Comparison of ENCODE assay signal across 22 mouse cellular contexts in genomic region chr9:4020093-4020492, GRCm38 (mm10).
A peak's percentile ranks its signal among the peaks of the same experiment; 100 is the strongest.
DNase-seq lines count a peak whose midpoint lies in the region; ATAC-seq and TF ChIP-seq lines count a peak whose summit lies in the region.
"Had no signal": no experiment of that assay in that cellular context is flagged by ENCODE, and none has a peak within 500 bp of the region (broad histone marks: within the 10 kb centered on the region; RNA-seq: fewer than 3 reads in every experiment).

No protein-coding gene starts in this region.

- H3K9me3 ChIP-seq in ES-E14 (ENCODE audit: control insufficient read depth, insufficient read depth, low read depth, low read length): peaks cover 9% of the 10 kb centered on the region
- 0 out of 2 replicates have a peak, but pooled peaks cover 2% of the 10 kb centered on the region for H3K9me3 ChIP-seq in heart, embryonic 11.5 days (replicated peaks; ENCODE audit: control insufficient read depth, low read length)
- H3K9me3 ChIP-seq: embryonic facial prominence, embryonic 10.5 days; embryonic facial prominence, embryonic 12.5 days had no signal

- H3K4me2 ChIP-seq in heart, embryonic 11.5 days: no peak overlapping the region
- H3K4me2 ChIP-seq: embryonic facial prominence, embryonic 12.5 days had no signal

- no peak overlapping the region for H3K27ac ChIP-seq in testis, adult 2 months (ENCODE audit: control insufficient read depth, insufficient read depth, low read depth, low read length)
- H3K27ac ChIP-seq in ES-E14 (ENCODE audit: insufficient read depth, low read depth, low read length, poor library complexity, severe bottlenecking): peak overlapping the region; percentile 95
- H3K27ac ChIP-seq in heart, embryonic 11.5 days (ENCODE audit: low read depth, low read length): no peak overlapping the region
- H3K27ac ChIP-seq: embryonic facial prominence, embryonic 10.5 days; embryonic facial prominence, embryonic 12.5 days had no signal

- DNase-seq in testis, postnatal 14 days (ENCODE audit: low spot score): no peak
- no peak for DNase-seq in ES-E14 (ENCODE audit: low read depth, low spot score)
- peak; percentile 90 for DNase-seq in ZHBTc4 (ENCODE audit: low read depth, low spot score)
- no peak for DNase-seq in T-cell, adult 2 months (ENCODE audit: low spot score)
- DNase-seq: adrenal gland, adult 8-10 months; adrenal gland, postnatal 14 days; adrenal gland, postnatal 36 days; B cell, adult 2 months; cerebellum, adult 11-12 months; cerebellum, adult 2 months; cerebellum, adult 9-10 months; cerebellum, postnatal 10 days; cerebellum, postnatal 25 days had no signal

- H3K4me1 ChIP-seq in testis, adult 2 months (ENCODE audit: control insufficient read depth, insufficient read depth, low read length): no peaks in the 10 kb centered on the region
- H3K4me1 ChIP-seq in ES-E14 (ENCODE audit: control insufficient read depth in 2 of 2, insufficient read depth in 2 of 2, low read length in 2 of 2, poor library complexity in 1 of 2): no peaks in the 10 kb centered on the region; a peak in 2 of 4 replicates
- H3K4me1 ChIP-seq in heart, embryonic 11.5 days (ENCODE audit: control insufficient read depth, insufficient read depth, low read length): no peaks in the 10 kb centered on the region
- H3K4me1 ChIP-seq: embryonic facial prominence, embryonic 10.5 days; embryonic facial prominence, embryonic 12.5 days had no signal

- in situ Hi-C loops in ES-E14 (cut with MboI; ENCODE audit: low sequenced_read_pairs in 2 of 2, unreplicated experiment in 2 of 2): no loop called here

- H3K36me3 ChIP-seq in testis, adult 2 months (ENCODE audit: control insufficient read depth, insufficient read depth, low read length): no peaks in the 10 kb centered on the region
- H3K36me3 ChIP-seq in ES-E14 (ENCODE audit: control insufficient read depth, insufficient read depth, low read length, poor library complexity, severe bottlenecking): no peaks in the 10 kb centered on the region
- no peaks in the 10 kb centered on the region for H3K36me3 ChIP-seq in heart, embryonic 11.5 days (ENCODE audit: control insufficient read depth, insufficient read depth, low read length)
- H3K36me3 ChIP-seq: embryonic facial prominence, embryonic 10.5 days; embryonic facial prominence, embryonic 12.5 days had no signal

- ATAC-seq in heart, embryonic 11.5 days (replicated peaks; ENCODE audit: insufficient number of reproducible peaks, low FRiP score, low TSS enrichment): no peak
- ATAC-seq: activated CD4-positive, CD25-positive, alpha-beta regulatory T cell, adult 4 months; CD4-positive, CD25-positive, alpha-beta regulatory T cell, adult 4 months; forebrain, embryonic 14.5 days; forebrain, embryonic 16.5 days had no signal

- no peak for TF ChIP-seq CTCF in testis, adult 2 months (IDR thresholded peaks at IDR 0.05; ENCODE audit: control insufficient read depth, insufficient read depth, insufficient replicate concordance, low read depth, low read length)

- 55% methylated on average over 2 of the region's 2 CpGs for WGBS in heart, embryonic 11.5 days (ENCODE audit: insufficient replicate concordance)

- H3K9ac ChIP-seq in ES-E14 (ENCODE audit: insufficient read depth, low read depth, low read length, poor library complexity, severe bottlenecking): no peak overlapping the region
- H3K9ac ChIP-seq in heart, embryonic 11.5 days (ENCODE audit: low read depth, low read length): no peak overlapping the region
- H3K9ac ChIP-seq: embryonic facial prominence, embryonic 12.5 days had no signal

- H3K4me3 ChIP-seq in testis, adult 2 months (ENCODE audit: control insufficient read depth, low read depth, low read length): peak overlapping the region; percentile 11; the same call in 1 of the 2 replicates
- H3K4me3 ChIP-seq in ES-E14 (ENCODE audit: insufficient read depth in 1 of 2, low read depth in 1 of 2, low read length in 2 of 2, poor library complexity in 1 of 2, severe bottlenecking in 1 of 2): no peak overlapping the region
- H3K4me3 ChIP-seq in heart, embryonic 11.5 days (ENCODE audit: low read depth, low read length): no peak overlapping the region
- H3K4me3 ChIP-seq: embryonic facial prominence, embryonic 10.5 days; embryonic facial prominence, embryonic 12.5 days had no signal

- no peaks in the 10 kb centered on the region for H3K27me3 ChIP-seq in testis, adult 2 months (ENCODE audit: control insufficient read depth, insufficient read depth, low read length)
- no peaks in the 10 kb centered on the region for H3K27me3 ChIP-seq in heart, embryonic 11.5 days (ENCODE audit: control insufficient read depth, insufficient read depth, low read length)
- H3K27me3 ChIP-seq: CH12.LX; embryonic facial prominence, embryonic 12.5 days had no signal

- TF ChIP-seq POLR2A in testis, adult 2 months (IDR thresholded peaks at IDR 0.05; ENCODE audit: control insufficient read depth, low read depth, low read length): no peak

TF ChIP-seq in ES-E14, 5 proteins besides CTCF, POLR2A, EP300 and RAD21:
- TF ChIP-seq HCFC1 (IDR thresholded peaks at IDR 0.05; ENCODE audit: borderline replicate concordance, insufficient read depth, low read length) (no peak), MAFK (IDR thresholded peaks at IDR 0.05; ENCODE audit: insufficient read depth, low read depth, low read length) (no peak), CHD2 (IDR thresholded peaks at IDR 0.05; ENCODE audit: low read depth, low read length) (no peak), ZNF384 (IDR thresholded peaks at IDR 0.05; ENCODE audit: low read depth, low read length) (no peak), ZC3H11A (IDR thresholded peaks at IDR 0.05; ENCODE audit: borderline replicate concordance, low read depth, low read length) (no peak)
